Mouse (Mus musculus): ENCODE measurements at regions not wholly inside any gene's neighbourhood (a gene's known extent, or its start where the extent isn't known, plus 50 kb on each side); places are given as distances from the start of the nearest gene placed in this dataset.
A peak's percentile ranks its signal among the peaks of the same experiment; 100 is the strongest.
"Not testable (repeated sequence)": the region's sequence is repeated elsewhere in the genome, so short reads cannot be mapped to it uniquely, and the experiment has no call there.

GRCm38 (mm10) chr3:58271441-58271840 is 143.1 kb upstream of the Tsc22d2 start:
- H3K4me2 ChIP-seq (ENCODE audit: low read length); H3K4me1 ChIP-seq (ENCODE audit: control insufficient read depth, insufficient read depth, low read length); H3K4me3 ChIP-seq (replicated peaks; ENCODE audit: low read depth, low read length); H3K36me3 ChIP-seq (ENCODE audit: control insufficient read depth, insufficient read depth, low read length); DNase-seq; H3K27me3 ChIP-seq (ENCODE audit: control insufficient read depth, insufficient read depth, low read length); H3K27ac ChIP-seq (replicated peaks; ENCODE audit: low read depth, low read length); H3K9me3 ChIP-seq (ENCODE audit: control insufficient read depth, low read length); H3K9ac ChIP-seq (replicated peaks; ENCODE audit: low read length): not testable (repeated sequence)
- WGBS, result no CpG with 5 or more reads among the region's 4 CpGs
- 0 out of 2 replicates have a peak, but pooled peaks have one; percentile 68 for ATAC-seq (ENCODE audit: low FRiP score, low TSS enrichment)

GRCm38 (mm10) chr3:58281291-58281690 is 133.2 kb upstream of the Tsc22d2 start:
- H3K4me1 ChIP-seq (ENCODE audit: control insufficient read depth, insufficient read depth, low read length), result no peaks in the 10 kb centered on the region
- H3K4me2 ChIP-seq (ENCODE audit: low read length), result no peak overlapping the region
- H3K9ac ChIP-seq (replicated peaks; ENCODE audit: low read length), result no peak overlapping the region
- DNase-seq (no peak), ATAC-seq (ENCODE audit: low FRiP score, low TSS enrichment) (no peak)
- no peaks in the 10 kb centered on the region for H3K36me3 ChIP-seq (ENCODE audit: control insufficient read depth, insufficient read depth, low read length)
- H3K9me3 ChIP-seq (ENCODE audit: control insufficient read depth, low read length), result no peaks in the 10 kb centered on the region
- WGBS, result 94% methylated on average over 6 of the region's 6 CpGs
- no peaks in the 10 kb centered on the region for H3K27me3 ChIP-seq (ENCODE audit: control insufficient read depth, insufficient read depth, low read length)
- H3K4me3 ChIP-seq (replicated peaks; ENCODE audit: low read depth, low read length), result no peak overlapping the region
- H3K27ac ChIP-seq (replicated peaks; ENCODE audit: low read depth, low read length), result no peak overlapping the region

- H3K4me3 ChIP-seq (replicated peaks; ENCODE audit: low read depth, low read length), result not testable (repeated sequence)
- 50% methylated on average over 1 of the region's 1 CpGs for WGBS
Measured at GRCm38 (mm10) chr3:58284371-58284770, 130.1 kb upstream of the Tsc22d2 start.

GRCm38 (mm10) chr3:58295810-58296209 is 118.7 kb upstream of the Tsc22d2 start:
- H3K27me3 ChIP-seq (ENCODE audit: control insufficient read depth, insufficient read depth, low read length), result no peaks in the 10 kb centered on the region
- no peak overlapping the region for H3K9ac ChIP-seq (replicated peaks; ENCODE audit: low read length)
- no peak for ATAC-seq (ENCODE audit: low FRiP score, low TSS enrichment)
- no peak overlapping the region for H3K4me2 ChIP-seq (ENCODE audit: low read length)
- no peaks in the 10 kb centered on the region for H3K9me3 ChIP-seq (ENCODE audit: control insufficient read depth, low read length)
- WGBS, result 83% methylated on average over 5 of the region's 5 CpGs
- no peak for DNase-seq
- no peaks in the 10 kb centered on the region for H3K36me3 ChIP-seq (ENCODE audit: control insufficient read depth, insufficient read depth, low read length)
- no peak overlapping the region for H3K27ac ChIP-seq (replicated peaks; ENCODE audit: low read depth, low read length)
- no peak overlapping the region for H3K4me3 ChIP-seq (replicated peaks; ENCODE audit: low read depth, low read length)
- H3K4me1 ChIP-seq (ENCODE audit: control insufficient read depth, insufficient read depth, low read length), result no peaks in the 10 kb centered on the region

More at GRCm38 (mm10) chr3:58284371-58284770, 130.1 kb upstream of the Tsc22d2 start:
- not testable (repeated sequence) for H3K4me1 ChIP-seq (ENCODE audit: control insufficient read depth, insufficient read depth, low read length); H3K4me2 ChIP-seq (ENCODE audit: low read length); H3K36me3 ChIP-seq (ENCODE audit: control insufficient read depth, insufficient read depth, low read length); H3K9ac ChIP-seq (replicated peaks; ENCODE audit: low read length); ATAC-seq (ENCODE audit: low FRiP score, low TSS enrichment); H3K27ac ChIP-seq (replicated peaks; ENCODE audit: low read depth, low read length); H3K27me3 ChIP-seq (ENCODE audit: control insufficient read depth, insufficient read depth, low read length); H3K9me3 ChIP-seq (ENCODE audit: control insufficient read depth, low read length); DNase-seq

- Histone ChIP-seq H3K27ac (replicated peaks; ENCODE audit: low read depth, low read length) (no peak overlapping the region), H3K36me3 (ENCODE audit: control insufficient read depth, insufficient read depth, low read length) (no peaks in the 10 kb centered on the region), H3K9me3 (ENCODE audit: control insufficient read depth, low read length) (no peaks in the 10 kb centered on the region), H3K4me1 (ENCODE audit: control insufficient read depth, insufficient read depth, low read length) (no peaks in the 10 kb centered on the region), H3K27me3 (ENCODE audit: control insufficient read depth, insufficient read depth, low read length) (no peaks in the 10 kb centered on the region), H3K4me2 (ENCODE audit: low read length) (no peak overlapping the region), H3K9ac (replicated peaks; ENCODE audit: low read length) (no peak overlapping the region), H3K4me3 (replicated peaks; ENCODE audit: low read depth, low read length) (no peak overlapping the region)
- DNase-seq, result no peak
- ATAC-seq (ENCODE audit: low FRiP score, low TSS enrichment), result no peak
- 83% methylated on average over 2 of the region's 2 CpGs for WGBS
Measured at GRCm38 (mm10) chr3:58300213-58300612, 114.3 kb upstream of the Tsc22d2 start.

GRCm38 (mm10) chr3:58300801-58301485 is 113.6 kb upstream of the Tsc22d2 start:
- H3K4me2 ChIP-seq (ENCODE audit: low read length), result no peak overlapping the region
- no peak overlapping the region for H3K9ac ChIP-seq (replicated peaks; ENCODE audit: low read length)
- no peak overlapping the region for H3K27ac ChIP-seq (replicated peaks; ENCODE audit: low read depth, low read length)
- no peaks in the 10 kb centered on the region for H3K27me3 ChIP-seq (ENCODE audit: control insufficient read depth, insufficient read depth, low read length)
- H3K36me3 ChIP-seq (ENCODE audit: control insufficient read depth, insufficient read depth, low read length), result no peaks in the 10 kb centered on the region
- no peak overlapping the region for H3K4me3 ChIP-seq (replicated peaks; ENCODE audit: low read depth, low read length)
- no peak for ATAC-seq (ENCODE audit: low FRiP score, low TSS enrichment)
- DNase-seq, result no peak
- no peaks in the 10 kb centered on the region for H3K4me1 ChIP-seq (ENCODE audit: control insufficient read depth, insufficient read depth, low read length)
- 43% methylated on average over 5 of the region's 5 CpGs for WGBS
- H3K9me3 ChIP-seq (ENCODE audit: control insufficient read depth, low read length), result no peaks in the 10 kb centered on the region

GRCm38 (mm10) chr3:58302322-58302721 is 112.2 kb upstream of the Tsc22d2 start:
- Histone ChIP-seq H3K36me3 (ENCODE audit: control insufficient read depth, insufficient read depth, low read length) (no peaks in the 10 kb centered on the region), H3K4me2 (ENCODE audit: low read length) (no peak overlapping the region), H3K9me3 (ENCODE audit: control insufficient read depth, low read length) (no peaks in the 10 kb centered on the region), H3K27me3 (ENCODE audit: control insufficient read depth, insufficient read depth, low read length) (no peaks in the 10 kb centered on the region), H3K4me3 (replicated peaks; ENCODE audit: low read depth, low read length) (no peak overlapping the region), H3K27ac (replicated peaks; ENCODE audit: low read depth, low read length) (no peak overlapping the region), H3K9ac (replicated peaks; ENCODE audit: low read length) (no peak overlapping the region), H3K4me1 (ENCODE audit: control insufficient read depth, insufficient read depth, low read length) (no peaks in the 10 kb centered on the region)
- DNase-seq, result no peak
- ATAC-seq (ENCODE audit: low FRiP score, low TSS enrichment), result no peak
- 82% methylated on average over 1 of the region's 1 CpGs for WGBS

GRCm38 (mm10) chr3:58303746-58304145 is 110.8 kb upstream of the Tsc22d2 start:
- no peaks in the 10 kb centered on the region for H3K27me3 ChIP-seq (ENCODE audit: control insufficient read depth, insufficient read depth, low read length)
- no peak overlapping the region for H3K27ac ChIP-seq (replicated peaks; ENCODE audit: low read depth, low read length)
- H3K36me3 ChIP-seq (ENCODE audit: control insufficient read depth, insufficient read depth, low read length), result no peaks in the 10 kb centered on the region
- H3K4me3 ChIP-seq (replicated peaks; ENCODE audit: low read depth, low read length), result no peak overlapping the region
- no peaks in the 10 kb centered on the region for H3K4me1 ChIP-seq (ENCODE audit: control insufficient read depth, insufficient read depth, low read length)
- no peak overlapping the region for H3K9ac ChIP-seq (replicated peaks; ENCODE audit: low read length)
- ATAC-seq (ENCODE audit: low FRiP score, low TSS enrichment), result no peak
- WGBS, result 26% methylated on average over 3 of the region's 3 CpGs
- H3K9me3 ChIP-seq (ENCODE audit: control insufficient read depth, low read length), result no peaks in the 10 kb centered on the region
- H3K4me2 ChIP-seq (ENCODE audit: low read length), result no peak overlapping the region
- DNase-seq, result peak; percentile 35

- no peak overlapping the region for H3K4me2 ChIP-seq (ENCODE audit: low read length)
- DNase-seq, result no peak
- no peak overlapping the region for H3K27ac ChIP-seq (replicated peaks; ENCODE audit: low read depth, low read length)
- H3K9me3 ChIP-seq (ENCODE audit: control insufficient read depth, low read length), result no peaks in the 10 kb centered on the region
- no peak overlapping the region for H3K9ac ChIP-seq (replicated peaks; ENCODE audit: low read length)
- no peak for ATAC-seq (ENCODE audit: low FRiP score, low TSS enrichment)
- WGBS, result 90% methylated on average over 8 of the region's 8 CpGs
- H3K27me3 ChIP-seq (ENCODE audit: control insufficient read depth, insufficient read depth, low read length), result no peaks in the 10 kb centered on the region
- no peak overlapping the region for H3K4me3 ChIP-seq (replicated peaks; ENCODE audit: low read depth, low read length)
- H3K36me3 ChIP-seq (ENCODE audit: control insufficient read depth, insufficient read depth, low read length), result no peaks in the 10 kb centered on the region
- H3K4me1 ChIP-seq (ENCODE audit: control insufficient read depth, insufficient read depth, low read length), result no peaks in the 10 kb centered on the region
Measured at GRCm38 (mm10) chr3:58309601-58310000, 104.9 kb upstream of the Tsc22d2 start.

Data from midbrain, embryonic 14.5 days (tissue).